Mouse (Mus musculus) limb, embryonic 14.5 days (tissue): Measurements from ENCODE around the gene Irak2. TPM values are rescaled to one million over a fixed set of nuclear protein-coding genes. Genes with fewer than 3 reads are reported as not detected.

Experiments used
- ATAC-seq: fragments of 200-750 bp; cut with Nextera tagmentation; 2 replicates; pipeline ENCODE4 v1.8.0; 2017; ENCODE audit warnings: low read depth, moderate number of reproducible peaks, moderate TSS enrichment; ENCODE audit not compliant: low FRiP score
- DNase-seq: peaks from one replicate; pipeline ENCODE4 v3.0.0-alpha.2; 2015; ENCODE audit warnings: low spot score
- H3K27ac ChIP-seq: fragments of 300-500 bp; sonication (generic); replicated peaks from 2 replicates; pipeline ENCODE4 v1.5.1; 2014; ENCODE audit warnings: low read depth, mild to moderate bottlenecking, low read length, moderate library complexity, mixed read lengths
- H3K27me3 ChIP-seq: fragments of 300-500 bp; sonication (generic); 2 replicates; pipeline ENCODE4 v1.6.1; 2014; ENCODE audit warnings: low read length, mixed read lengths; ENCODE audit not compliant: control insufficient read depth, insufficient read depth
- H3K36me3 ChIP-seq: fragments of 300-500 bp; sonication (generic); 2 replicates; pipeline ENCODE4 v1.6.1; 2014; ENCODE audit warnings: mild to moderate bottlenecking, low read length, moderate library complexity, mixed read lengths; ENCODE audit not compliant: control insufficient read depth, insufficient read depth
- H3K4me1 ChIP-seq: fragments of 300-500 bp; sonication (generic); 2 replicates; pipeline ENCODE4 v1.6.1; 2014; ENCODE audit warnings: antibody characterized with exemption, low read length, mixed read lengths; ENCODE audit not compliant: control insufficient read depth, insufficient read depth
- H3K4me2 ChIP-seq: fragments of 300-500 bp; sonication (generic); replicated peaks from 2 replicates; pipeline ENCODE4 v1.6.1; 2014; ENCODE audit warnings: low read depth, mild to moderate bottlenecking, low read length, moderate library complexity; ENCODE audit not compliant: severe bottlenecking
- H3K4me3 ChIP-seq: fragments of 300-500 bp; sonication (generic); replicated peaks from 2 replicates; pipeline ENCODE4 v1.5.1; 2014; ENCODE audit warnings: low read length
- H3K9ac ChIP-seq: fragments of 300-500 bp; sonication (generic); 2 replicates; pipeline ENCODE4 v1.6.1; 2014; ENCODE audit warnings: mild to moderate bottlenecking, low read depth, low read length, moderate library complexity; ENCODE audit not compliant: severe bottlenecking
- H3K9me3 ChIP-seq: fragments of 300-500 bp; sonication (generic); 2 replicates; pipeline ENCODE4 v1.6.1; 2016; ENCODE audit warnings: low read length; ENCODE audit not compliant: control insufficient read depth
- POLR2A ChIP-seq: fragments of 200-500 bp; IDR thresholded peaks from 2 replicates; pipeline ENCODE4 v1.8.0; 2012; ENCODE audit warnings: inconsistent platforms, mild to moderate bottlenecking, moderate library complexity, borderline replicate concordance; ENCODE audit not compliant: insufficient read depth, insufficient read length; ENCODE audit errors: extremely low read depth
- WGBS: fragments of 180-500 bp; shearing (Covaris S2); extraction: QIAGEN DNeasy Blood & Tissue Kit; methylation state at CpG from one replicate; pipeline ENCODE4 v1.1.7; 2014; 5-methylcytosine and 5-hydroxymethylcytosine counted together
- polyA plus RNA-seq, 2 experiments: library from polyadenylated mRNA; depleted of rRNA in 1 of 2; stranded (reverse) in 1 of 2; unstranded in 1 of 2; fragments of >200 nt; fragmentation: Nextera tagmentation in 1 of 2; extraction: Ambion mirVana in 1 of 2; gene quantifications; 2 replicates each; pipeline versions ENCODE4 v1.2.1 to v1.2.3; 2012 to 2014

Gene Irak2
- polyA plus RNA-seq, 2 experiments, result 3.3 to 9.0 TPM

- peaks cover 97% of the 10 kb centered on the region for H3K36me3 ChIP-seq
- ATAC-seq, result no peak
- WGBS, result 93% methylated on average over 3 of the region's 3 CpGs
Measured at GRCm38 (mm10) chr6:113731296-113731695, 93.0 kb downstream of the Irak2 start.

GRCm38 (mm10) chr6:113737318-113738046 lies 99.2 kb downstream of the Irak2 start:
- Histone ChIP-seq H3K4me3 (no peak overlapping the region), H3K27me3 (no peaks in the 10 kb centered on the region), H3K27ac (no peak overlapping the region), H3K9me3 (no peaks in the 10 kb centered on the region), H3K4me2 (no peak overlapping the region), H3K36me3 (peaks cover 52% of the 10 kb centered on the region), H3K9ac (no peak overlapping the region), H3K4me1 (peaks cover 7% of the 10 kb centered on the region; the same call in 1 of the 2 replicates)
- DNase-seq (no peak), ATAC-seq (no peak)
- no peak for TF ChIP-seq POLR2A
- WGBS, result 92% methylated on average over 9 of the region's 9 CpGs

More at GRCm38 (mm10) chr6:113731296-113731695, 93.0 kb downstream of the Irak2 start:
- no peaks in the 10 kb centered on the region for H3K9me3 ChIP-seq
- H3K4me2 ChIP-seq, result no peak overlapping the region
- H3K4me1 ChIP-seq, result no peaks in the 10 kb centered on the region
- H3K27me3 ChIP-seq, result no peaks in the 10 kb centered on the region
- no peak for DNase-seq
- no peak overlapping the region for H3K9ac ChIP-seq
- H3K27ac ChIP-seq, result no peak overlapping the region
- H3K4me3 ChIP-seq, result no peak overlapping the region
- no peak for TF ChIP-seq POLR2A

- peak; percentile 87 for ATAC-seq
- peaks cover 23% of the 10 kb centered on the region for H3K36me3 ChIP-seq
Measured at GRCm38 (mm10) chr6:113740236-113741217, 102.3 kb downstream of the Irak2 start, which contains the start of gene Sec13. Gene Sec13, minus strand, starts transcription at chr6:113740743.

GRCm38 (mm10) chr6:113741425-113741824 lies 103.2 kb downstream of the Irak2 start:
- no peak for TF ChIP-seq POLR2A
- ATAC-seq, result no peak
- 72% methylated on average over 2 of the region's 2 CpGs for WGBS
- no peaks in the 10 kb centered on the region for H3K9me3 ChIP-seq
- H3K36me3 ChIP-seq, result peaks cover 14% of the 10 kb centered on the region
- H3K27me3 ChIP-seq, result no peaks in the 10 kb centered on the region
- DNase-seq, result no peak
- no peak overlapping the region for H3K9ac ChIP-seq
- H3K27ac ChIP-seq, result no peak overlapping the region
- H3K4me2 ChIP-seq, result no peak overlapping the region
- H3K4me1 ChIP-seq, result peaks cover 7% of the 10 kb centered on the region; the same call in 1 of the 2 replicates
- no peak overlapping the region for H3K4me3 ChIP-seq

More at GRCm38 (mm10) chr6:113740236-113741217, 102.3 kb downstream of the Irak2 start, which contains the start of gene Sec13:
- 0 out of 2 replicates have a peak, but pooled peaks have one; percentile 39 for TF ChIP-seq POLR2A
- peaks cover 7% of the 10 kb centered on the region; the same call in 1 of the 2 replicates for H3K4me1 ChIP-seq
- 8% methylated on average over 41 of the region's 41 CpGs for WGBS
- peak within 1 kb of the TSS; percentile 66 for H3K4me3 ChIP-seq
- H3K9ac ChIP-seq, result peak within 1 kb of the TSS; percentile 69
- peak within 1 kb of the TSS; percentile 58; the same call in 1 of the 2 replicates for H3K27ac ChIP-seq
- no peaks in the 10 kb centered on the region for H3K27me3 ChIP-seq
- peak; percentile 85 for DNase-seq
- no peaks in the 10 kb centered on the region for H3K9me3 ChIP-seq
- H3K4me2 ChIP-seq, result peak within 1 kb of the TSS; percentile 66

- no peaks in the 10 kb centered on the region for H3K9me3 ChIP-seq
- WGBS, result 83% methylated on average over 1 of the region's 1 CpGs
- no peak overlapping the region for H3K4me3 ChIP-seq
- H3K27me3 ChIP-seq, result peaks cover 2% of the 10 kb centered on the region; the same call in 1 of the 2 replicates
- H3K27ac ChIP-seq, result no peak overlapping the region
- no peak overlapping the region for H3K4me2 ChIP-seq
- DNase-seq (no peak), ATAC-seq (no peak)
- H3K36me3 ChIP-seq, result peaks cover 7% of the 10 kb centered on the region
- H3K9ac ChIP-seq, result no peak overlapping the region
- peaks cover 7% of the 10 kb centered on the region; the same call in 1 of the 2 replicates for H3K4me1 ChIP-seq
- no peak for TF ChIP-seq POLR2A
Measured at GRCm38 (mm10) chr6:113742321-113742720, 104.1 kb downstream of the Irak2 start.
